In genomic region chr9:40642470-40643220, GRCm38 (mm10) we compare ENCODE assay signal across 15 mouse cellular contexts. TPM values are rescaled to one million over a fixed set of nuclear protein-coding genes. Genes with fewer than 3 reads are reported as not detected.
A peak's percentile ranks its signal among the peaks of the same experiment; 100 is the strongest.
DNase-seq lines count a peak whose midpoint lies in the region; ATAC-seq lines count a peak whose summit lies in the region.
"Had no signal": no experiment of that assay in that cellular context is flagged by ENCODE, and none has a peak within 500 bp of the region (broad histone marks: within the 10 kb centered on the region; RNA-seq: fewer than 3 reads in every experiment).

No protein-coding gene starts in this region.

- no peak for ATAC-seq in neural tube, embryonic 12.5 days (ENCODE audit: low FRiP score, low read depth)
- ATAC-seq in neural tube, embryonic 15.5 days (ENCODE audit: low FRiP score), result no peak

- H3K27ac ChIP-seq in neural tube, embryonic 12.5 days, result peak overlapping the region; percentile 6; the same call in 1 of the 2 replicates
- H3K27ac ChIP-seq in neural tube, embryonic 15.5 days (replicated peaks), result no peak overlapping the region; the same call in 1 of the 2 replicates
- H3K27ac ChIP-seq: kidney, postnatal 0 days had no signal

- no peak overlapping the region for H3K4me3 ChIP-seq in neural tube, embryonic 12.5 days
- H3K4me3 ChIP-seq in neural tube, embryonic 15.5 days (replicated peaks), result no peak overlapping the region
- H3K4me3 ChIP-seq in megakaryocyte, embryonic 14.5 days (replicated peaks), result peak overlapping the region; percentile 7

- no peak overlapping the region for H3K4me2 ChIP-seq in neural tube, embryonic 12.5 days (replicated peaks)
- no peak overlapping the region for H3K4me2 ChIP-seq in neural tube, embryonic 15.5 days

- peak overlapping the region; percentile 33; the same call in 1 of the 2 replicates for H3K9ac ChIP-seq in neural tube, embryonic 12.5 days
- no peak overlapping the region for H3K9ac ChIP-seq in neural tube, embryonic 15.5 days (replicated peaks)

- H3K36me3 ChIP-seq in neural tube, embryonic 12.5 days, result no peaks in the 10 kb centered on the region
- no peaks in the 10 kb centered on the region for H3K36me3 ChIP-seq in neural tube, embryonic 15.5 days
- no peaks in the 10 kb centered on the region for H3K36me3 ChIP-seq in megakaryocyte, embryonic 14.5 days (replicated peaks; ENCODE audit: low read length)

- no peaks in the 10 kb centered on the region for H3K9me3 ChIP-seq in neural tube, embryonic 12.5 days
- no peaks in the 10 kb centered on the region for H3K9me3 ChIP-seq in neural tube, embryonic 15.5 days (replicated peaks)
- H3K9me3 ChIP-seq in megakaryocyte, embryonic 14.5 days, result no peaks in the 10 kb centered on the region

- H3K27me3 ChIP-seq in neural tube, embryonic 12.5 days (replicated peaks), result no peaks in the 10 kb centered on the region
- no peaks in the 10 kb centered on the region for H3K27me3 ChIP-seq in neural tube, embryonic 15.5 days (replicated peaks)
- peaks cover 19% of the 10 kb centered on the region for H3K27me3 ChIP-seq in megakaryocyte, embryonic 14.5 days (replicated peaks)

- peaks cover 14% of the 10 kb centered on the region for H3K4me1 ChIP-seq in neural tube, embryonic 12.5 days
- peaks cover 29% of the 10 kb centered on the region for H3K4me1 ChIP-seq in neural tube, embryonic 15.5 days
- H3K4me1 ChIP-seq in megakaryocyte, embryonic 14.5 days, result peaks cover 19% of the 10 kb centered on the region

- WGBS in neural tube, embryonic 12.5 days, result 15% methylated on average over 16 of the region's 16 CpGs
- WGBS in neural tube, embryonic 15.5 days, result 16% methylated on average over 16 of the region's 16 CpGs

- peak; percentile 37 for DNase-seq in embryo, embryonic 10 days (ENCODE audit: low spot score)
- DNase-seq in embryo, embryonic 9.5 days (ENCODE audit: extremely low spot score), result no peak
- DNase-seq in left cerebral cortex, adult 18-20 months (ENCODE audit: low spot score in 2 of 2), result no peak
- DNase-seq in layer of hippocampus, postnatal 14 days (ENCODE audit: low spot score in 2 of 2), result no peak
- DNase-seq in adrenal gland, postnatal 25 days, result no peak
- DNase-seq: cerebellum, adult 2 months had no signal

RNA-seq across cellular contexts. Expression of gene Gm21915, which starts 27.8 kb away (rescaled TPM):
- not detected in 2 replicates for polyA plus RNA-seq in neural tube, embryonic 12.5 days (2016; fragmentation: Nextera tagmentation; extraction: Ambion mirVana)
- polyA plus RNA-seq in neural tube, embryonic 15.5 days (2015; fragmentation: Nextera tagmentation; extraction: Ambion mirVana), result not detected in 2 replicates
- polyA plus RNA-seq in megakaryocyte, embryonic 14.5 days (2012; ENCODE audit: insufficient read depth, low replicate concordance), result not detected in 2 replicates
- not detected for total RNA-seq in left cerebral cortex, adult 18-20 months (2021)
- not detected for total RNA-seq in layer of hippocampus, postnatal 14 days (2021)
- total RNA-seq in adrenal gland, postnatal 25 days (2021), result not detected in 2 replicates
- total RNA-seq: gastrocnemius, adult 18-20 months; left cerebral cortex, postnatal 25 days; MEL had no signal
- polyA plus RNA-seq: cerebellum, adult 2 months; heart, postnatal 0 days; kidney, postnatal 0 days; lung, embryonic 16.5 days had no signal

RNA-seq across cellular contexts. Expression of gene Clmp, which starts 43.1 kb away (rescaled TPM):
- 61.1 and 65.3 TPM in 2 replicates for polyA plus RNA-seq in neural tube, embryonic 12.5 days (2016; fragmentation: Nextera tagmentation; extraction: Ambion mirVana)
- 41.7 and 51.2 TPM in 2 replicates for polyA plus RNA-seq in neural tube, embryonic 15.5 days (2015; fragmentation: Nextera tagmentation; extraction: Ambion mirVana)
- polyA plus RNA-seq in megakaryocyte, embryonic 14.5 days (2012; ENCODE audit: insufficient read depth, low replicate concordance), result 1.1 TPM in 1 of 2 replicates, not detected in the other
- total RNA-seq in left cerebral cortex, adult 18-20 months (2021), result 10 to 100 TPM; 28.1 to 30.0 TPM
- 10 to 100 TPM; 36.1 to 39.2 TPM for total RNA-seq in layer of hippocampus, postnatal 14 days (2021)
- total RNA-seq in adrenal gland, postnatal 25 days (2021), result 2.8 and 5.9 TPM in 2 replicates
- total RNA-seq: MEL had no signal
